Mouse (Mus musculus): ENCODE data around the gene Psmc3ip.

The Psmc3ip gene

GRCm38 (mm10) chr11:101052751-101053473 lies 42.3 kb downstream of the Psmc3ip start:
- no peak for DNase-seq (ENCODE audit: low spot score in 2 of 2)

- no peak for DNase-seq (ENCODE audit: low spot score in 2 of 2)
Measured at GRCm38 (mm10) chr11:101051617-101052016, 43.6 kb downstream of the Psmc3ip start.

- peak in 1 of 2 experiments; percentile 39 for DNase-seq (ENCODE audit: low spot score in 2 of 2)
Measured at GRCm38 (mm10) chr11:101051051-101051493, 44.2 kb downstream of the Psmc3ip start.

- DNase-seq (ENCODE audit: low spot score in 2 of 2): peak in 1 of 2 experiments; percentile 60
Measured at GRCm38 (mm10) chr11:101050359-101050758, 44.9 kb downstream of the Psmc3ip start.

GRCm38 (mm10) chr11:101047502-101047901 lies 47.7 kb downstream of the Psmc3ip start:
- no peak for DNase-seq (ENCODE audit: low spot score in 2 of 2)

- no peak for DNase-seq (ENCODE audit: low spot score in 2 of 2)
Measured at GRCm38 (mm10) chr11:101046440-101046839, 48.8 kb downstream of the Psmc3ip start.

GRCm38 (mm10) chr11:101045826-101046225 lies 49.4 kb downstream of the Psmc3ip start:
- no peak for DNase-seq (ENCODE audit: low spot score in 2 of 2)

Measured in left cerebral cortex, adult 9 months (tissue).